Mouse (Mus musculus): Measurements from ENCODE around the gene Carnmt1.

- TF ChIP-seq POLR2A (IDR thresholded peaks at IDR 0.05; ENCODE audit: borderline replicate concordance, insufficient read depth, low read length) (no peak), CTCF (IDR thresholded peaks at IDR 0.05; ENCODE audit: borderline replicate concordance, insufficient read depth, low read depth, low read length) (no peak)
Observed at GRCm38 (mm10) chr19:18725186-18725585, 54.6 kb downstream of the Carnmt1 start.

All from cerebellum, adult 2 months (tissue).